Mouse (Mus musculus): Measurements from ENCODE around the gene Cryzl1.

GRCm38 (mm10) chr16:91663795-91664194 lies 65.0 kb downstream of the Cryzl1 start:
- TF ChIP-seq POLR2A (IDR thresholded peaks at IDR 0.05; ENCODE audit: insufficient read length, low read depth) (no peak), E2F4 (IDR thresholded peaks at IDR 0.05; ENCODE audit: insufficient read depth) (no peak)
